Mouse (Mus musculus) thymus, postnatal 10 days (tissue): Measurements from ENCODE around the gene Ppfibp2.

Experiments
- DNase-seq, 2 experiments: peaks; one replicate each; pipeline ENCODE4 v3.0.0; 2021; ENCODE audit warnings: low spot score in 2 of 2

Gene Ppfibp2

DNA sequence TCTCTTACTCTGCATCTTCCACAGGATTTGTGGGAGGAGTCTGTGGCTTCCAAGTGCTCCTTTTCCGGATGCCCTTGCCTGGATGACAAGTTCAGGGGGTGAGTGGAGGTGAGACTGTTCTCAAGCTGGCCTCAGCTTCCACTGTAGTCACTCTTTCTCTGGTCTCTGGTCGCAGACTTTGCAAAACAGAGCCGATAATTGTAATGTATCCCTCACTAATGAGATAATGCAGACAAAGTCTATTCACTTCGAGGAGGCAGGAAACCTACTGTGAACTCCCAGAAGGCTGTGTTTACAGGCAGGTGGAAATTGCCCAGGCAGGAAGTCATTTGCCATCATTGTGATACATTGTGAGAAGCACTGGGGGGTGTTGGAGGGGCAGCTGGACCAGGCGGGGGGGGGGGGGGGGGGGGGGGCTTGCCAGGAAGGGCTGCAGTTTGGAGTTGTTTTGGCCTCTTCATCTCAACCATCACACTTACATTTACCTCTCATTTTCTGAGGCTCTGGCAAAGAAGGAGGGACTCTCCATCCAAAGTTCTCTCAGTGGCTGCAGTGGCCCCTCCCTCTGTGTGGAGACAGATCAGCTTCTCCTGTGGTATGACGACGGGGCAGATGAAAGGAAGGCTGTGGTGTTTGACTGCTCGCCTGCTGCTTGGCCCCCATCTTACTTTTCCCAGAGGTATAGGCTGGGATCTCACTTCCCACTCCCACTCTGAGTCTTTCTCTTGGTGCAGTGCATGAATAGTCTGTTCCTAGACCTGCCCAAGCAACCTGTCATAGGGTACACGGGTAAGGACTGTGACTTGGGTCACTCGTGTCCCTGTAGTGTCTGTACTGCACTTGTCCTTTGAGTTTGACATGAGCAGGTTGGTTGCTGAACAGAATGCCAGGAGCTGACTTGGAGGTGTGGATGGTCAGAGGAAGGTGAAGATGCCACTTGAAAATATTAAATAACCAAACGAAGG, 23.3 kb downstream of the Ppfibp2 start:
- DNase-seq = no peak

DNA sequence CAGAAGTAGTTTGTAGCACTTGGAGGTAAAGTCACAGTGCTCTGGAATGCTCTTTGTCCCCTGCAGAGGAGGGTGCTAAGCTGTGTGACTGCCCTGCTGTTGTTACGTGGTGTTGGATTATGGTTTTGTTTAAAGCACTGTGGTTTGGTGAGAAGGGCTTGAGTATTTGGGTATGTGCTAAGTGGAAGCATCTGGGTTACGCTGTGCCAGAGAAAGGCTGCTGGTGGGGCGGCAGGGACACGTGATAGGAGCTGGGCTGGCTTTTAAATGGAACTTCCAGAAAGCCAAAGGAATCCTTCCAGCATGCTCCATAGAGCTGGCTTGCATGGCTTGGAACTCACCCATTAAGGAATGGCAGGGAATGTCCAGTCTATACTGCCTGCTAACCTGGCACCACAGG, 24.2 kb downstream of the Ppfibp2 start:
- no peak for DNase-seq

DNA sequence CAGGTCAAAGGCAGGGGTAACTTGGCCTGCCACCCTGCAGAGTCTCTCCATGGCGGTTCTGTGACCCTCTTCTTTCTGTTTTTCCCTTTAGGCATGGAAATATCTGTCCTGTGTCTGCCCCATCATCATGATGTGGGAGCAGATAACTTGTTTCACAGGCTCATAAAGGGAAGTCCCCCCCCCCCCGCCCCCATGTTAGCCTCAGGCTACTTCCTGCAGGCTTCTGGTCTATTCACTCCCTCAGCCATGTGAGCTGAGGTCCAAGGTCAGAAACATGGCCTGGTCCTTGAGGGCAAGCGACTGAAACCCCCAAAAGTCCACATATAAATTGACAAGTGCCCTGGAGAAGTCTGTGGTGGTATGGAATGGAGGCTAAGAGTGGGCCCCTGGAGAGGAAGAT, 25.1 kb downstream of the Ppfibp2 start:
- no peak for DNase-seq

DNA sequence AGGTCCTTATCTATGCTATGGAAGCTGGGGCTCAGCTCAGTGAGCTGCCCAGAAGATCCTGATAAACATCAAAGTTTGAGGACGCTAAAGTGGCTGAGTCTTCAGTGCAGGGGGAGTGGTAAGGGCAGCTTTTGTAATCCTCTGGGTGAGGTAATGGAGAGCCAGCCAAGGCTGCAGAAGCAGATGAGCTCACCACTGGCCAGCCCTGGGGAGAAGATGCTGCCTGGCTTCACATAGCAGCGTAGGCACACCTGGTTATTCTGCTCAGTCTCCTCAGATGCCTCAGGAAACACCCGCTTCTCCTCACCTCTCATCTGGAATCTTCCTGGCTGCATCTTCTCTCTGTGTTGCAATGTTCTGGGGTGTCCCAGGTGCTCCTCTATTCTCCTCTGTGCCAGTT, 29.4 kb downstream of the Ppfibp2 start:
- DNase-seq = no peak

DNA sequence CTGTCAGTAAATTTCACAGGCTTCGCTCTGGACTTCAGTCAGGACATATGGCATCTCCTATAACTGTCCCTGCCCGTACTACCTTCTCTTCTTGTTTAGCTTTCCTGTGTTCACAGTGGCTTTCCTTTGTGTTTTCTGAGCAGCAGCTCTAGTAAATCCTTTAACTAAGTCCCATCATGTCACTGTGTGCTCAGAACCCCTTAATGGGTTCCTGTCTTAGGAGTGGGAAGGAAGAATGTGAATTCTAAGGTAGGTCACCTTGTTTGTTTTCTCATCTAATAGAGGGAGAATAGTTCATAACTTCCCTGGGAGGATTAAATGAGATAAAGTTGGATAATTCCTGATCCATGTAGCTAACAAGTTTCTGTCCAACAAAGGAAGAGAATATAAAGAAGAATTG, 30.1 kb downstream of the Ppfibp2 start, which contains the start of gene 5330417H12Rik:
Gene 5330417H12Rik (minus strand): TSS at position 101 of the 400 bp plus-strand sequence.
- DNase-seq = no peak

DNA sequence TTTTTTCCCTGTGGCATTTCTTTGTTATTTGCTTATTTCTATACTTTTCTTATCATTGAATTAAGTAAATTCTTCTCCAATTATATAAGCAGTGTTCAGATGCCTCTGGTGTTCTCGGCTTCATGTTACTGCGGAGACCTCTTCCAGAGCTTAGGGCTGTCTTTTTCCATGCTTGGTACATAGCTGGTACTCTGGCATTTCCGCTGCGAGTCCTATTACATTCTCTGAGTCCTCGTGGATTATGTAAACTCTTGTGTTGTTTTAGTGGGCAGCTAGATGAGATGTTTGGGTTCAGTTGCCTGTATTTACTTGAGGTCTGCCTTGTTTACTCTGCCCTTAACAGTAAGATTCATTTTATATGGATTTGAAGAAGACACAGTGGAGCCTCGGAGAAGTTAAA, 30.8 kb downstream of the Ppfibp2 start:
- DNase-seq = no peak

DNA sequence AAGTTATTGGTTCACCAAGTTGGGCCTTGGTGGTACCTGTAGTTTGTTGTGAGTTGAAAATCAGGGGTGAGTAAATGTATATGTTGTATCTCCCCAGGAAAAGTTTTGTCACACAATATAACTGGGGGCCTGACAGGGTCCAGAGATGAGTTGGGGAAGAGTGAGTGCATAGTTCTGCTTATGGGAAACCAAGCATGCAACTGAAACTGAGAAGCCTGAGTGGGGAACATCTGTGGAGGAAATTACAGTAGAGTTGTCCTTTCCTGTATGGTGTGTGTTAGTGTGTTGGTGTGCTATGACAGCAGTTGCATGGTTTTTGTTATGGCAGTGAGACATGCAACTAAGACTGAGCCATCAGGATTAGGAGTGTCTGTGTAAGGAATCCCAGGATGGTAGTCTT, 33.4 kb downstream of the Ppfibp2 start:
- DNase-seq = no peak

DNA sequence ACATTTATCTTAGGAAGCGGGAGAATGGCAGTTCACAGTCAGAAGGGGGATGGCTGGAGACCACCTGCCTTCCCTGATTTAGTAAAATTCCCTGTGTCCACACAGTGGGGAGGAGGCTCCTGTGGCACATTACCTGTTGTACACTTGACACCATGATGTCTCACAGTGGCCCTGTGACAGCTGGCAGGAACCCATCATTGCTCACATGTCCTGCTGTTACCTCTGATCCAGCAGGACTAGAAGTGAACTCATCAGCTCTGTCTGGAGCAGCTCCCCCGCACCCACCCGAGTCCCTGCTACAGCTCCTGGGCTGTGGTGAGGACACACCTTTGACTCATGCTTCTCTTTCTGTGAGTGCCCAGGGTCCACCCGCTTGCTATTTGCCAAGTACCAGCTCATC, 38.2 kb downstream of the Ppfibp2 start:
- no peak for DNase-seq

DNA sequence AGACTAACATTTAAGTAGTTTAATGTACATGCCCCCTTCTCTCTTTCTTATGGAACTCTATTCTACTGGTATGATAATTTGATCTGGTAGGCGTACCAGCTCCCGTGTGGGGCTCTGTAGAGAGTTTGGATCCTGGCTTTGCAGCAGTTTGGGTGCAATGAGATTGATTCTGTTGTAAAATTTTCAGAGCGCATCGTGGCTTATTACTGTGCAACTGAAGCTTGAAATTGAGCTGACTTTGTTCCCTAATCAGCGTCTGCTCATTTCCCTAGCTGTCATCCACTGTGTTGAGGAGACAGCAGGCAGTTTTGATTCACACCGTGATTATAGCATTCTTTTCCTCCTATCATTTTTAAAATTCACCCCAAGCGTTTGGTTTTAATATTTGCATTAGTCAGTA, 42.4 kb downstream of the Ppfibp2 start:
- DNase-seq = no peak

DNA sequence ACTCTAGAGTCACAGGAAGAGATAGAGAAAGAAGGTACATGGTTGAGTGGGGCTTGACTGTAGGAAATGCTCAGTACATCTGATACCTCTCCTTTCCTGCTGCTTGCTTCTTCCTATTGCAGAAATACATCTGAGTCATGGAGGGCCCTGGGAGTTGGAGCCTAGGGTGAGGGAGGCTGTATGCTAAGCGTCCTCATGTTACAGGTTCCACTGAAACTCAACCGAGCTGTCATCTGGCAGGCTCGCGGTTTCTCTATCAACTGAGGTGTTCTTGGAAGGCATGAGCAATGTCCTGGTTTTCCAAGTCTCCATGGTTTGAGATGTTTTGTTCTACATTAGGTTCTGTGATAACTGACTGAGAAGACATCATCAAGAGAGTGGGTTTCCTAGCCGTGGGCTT, 43.0 kb downstream of the Ppfibp2 start:
- no peak for DNase-seq

DNA sequence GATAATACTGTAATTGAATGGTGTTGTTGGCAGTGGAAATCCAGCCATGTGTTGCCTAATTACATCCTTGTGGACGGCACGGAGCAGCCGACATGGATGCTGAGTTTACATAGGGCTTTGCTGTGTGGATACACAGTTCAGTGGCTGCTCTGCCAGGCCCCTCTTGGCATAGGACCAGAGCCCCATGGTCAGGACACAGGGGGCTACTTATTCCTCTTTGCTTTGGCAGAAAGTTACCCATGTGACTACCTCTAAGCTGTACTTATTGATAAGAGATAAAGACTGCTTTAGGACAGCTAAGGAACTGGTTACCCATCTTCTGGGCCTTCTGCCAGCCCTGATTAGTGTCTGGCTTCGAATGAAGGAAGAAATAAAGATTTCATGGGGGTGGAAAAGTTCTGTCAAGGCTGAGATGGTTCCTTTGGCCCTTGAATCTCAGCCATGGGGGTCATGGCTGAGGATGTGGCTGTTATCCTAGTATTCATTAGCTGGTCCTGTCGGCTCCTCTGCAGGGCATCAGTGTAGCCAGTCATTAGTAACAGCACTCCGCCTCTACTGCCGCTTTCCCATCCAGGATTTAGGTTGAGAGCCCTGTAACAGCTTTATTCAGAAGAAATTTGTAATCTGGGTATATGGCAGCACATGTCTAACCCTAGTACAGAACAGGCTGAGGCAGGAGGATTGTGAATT, 47.7 kb downstream of the Ppfibp2 start:
- no peak for DNase-seq

DNA sequence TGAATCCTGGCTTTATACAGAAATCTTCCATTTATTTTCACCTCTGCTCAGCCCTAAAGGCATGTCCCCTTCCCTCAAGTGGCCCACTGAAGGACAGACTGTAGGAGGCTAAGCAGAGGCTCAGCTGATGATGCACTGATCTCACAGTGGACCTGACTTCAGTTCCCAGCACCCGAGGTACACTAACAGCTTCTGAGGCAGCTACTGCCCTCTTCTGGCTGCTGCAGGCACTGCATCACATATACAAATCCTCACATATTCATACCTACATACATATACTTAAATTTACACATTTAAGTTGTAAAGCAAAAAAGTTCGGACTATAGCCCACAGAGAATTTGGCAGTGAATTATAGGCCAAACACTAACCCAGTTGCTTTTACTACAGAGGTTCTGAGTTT, 50.0 kb downstream of the Ppfibp2 start:
- no peak for DNase-seq

DNA sequence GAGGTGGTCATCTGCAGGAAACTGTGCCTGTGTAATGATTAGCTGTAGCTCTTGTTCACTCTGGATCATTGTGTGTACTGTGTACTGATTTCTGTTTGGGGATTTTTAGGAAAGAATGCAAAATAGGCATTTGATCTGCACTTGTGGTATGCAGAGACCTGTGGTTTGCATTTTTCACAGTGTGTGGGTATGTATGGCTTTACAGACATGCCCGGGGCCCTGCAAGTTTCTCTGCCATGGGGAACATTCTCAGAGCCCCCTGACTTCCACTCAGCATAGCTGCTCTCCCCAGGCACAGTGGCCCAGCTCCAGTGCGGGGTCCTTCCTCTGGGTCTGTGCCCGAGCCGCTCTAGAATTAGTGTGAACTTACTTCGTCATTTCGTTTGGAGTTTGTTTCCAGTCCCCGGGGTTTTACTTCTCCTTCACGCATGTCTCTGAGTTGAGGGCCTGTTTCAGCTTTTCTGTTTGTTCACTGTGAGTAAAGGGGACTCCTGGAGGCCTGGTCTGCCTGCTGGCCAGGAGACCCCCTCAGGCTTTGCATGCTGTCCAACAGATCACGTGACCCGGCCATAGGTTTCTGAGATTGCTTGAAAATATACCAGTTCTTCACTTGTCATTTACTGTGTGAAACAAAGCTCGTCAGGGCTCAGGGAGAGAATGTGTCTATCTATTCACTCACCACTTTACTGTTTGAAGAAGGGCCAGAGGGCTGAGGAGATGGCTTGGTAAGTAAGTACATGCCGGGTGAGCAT, 54.1 kb downstream of the Ppfibp2 start:
- no peak for DNase-seq

DNA sequence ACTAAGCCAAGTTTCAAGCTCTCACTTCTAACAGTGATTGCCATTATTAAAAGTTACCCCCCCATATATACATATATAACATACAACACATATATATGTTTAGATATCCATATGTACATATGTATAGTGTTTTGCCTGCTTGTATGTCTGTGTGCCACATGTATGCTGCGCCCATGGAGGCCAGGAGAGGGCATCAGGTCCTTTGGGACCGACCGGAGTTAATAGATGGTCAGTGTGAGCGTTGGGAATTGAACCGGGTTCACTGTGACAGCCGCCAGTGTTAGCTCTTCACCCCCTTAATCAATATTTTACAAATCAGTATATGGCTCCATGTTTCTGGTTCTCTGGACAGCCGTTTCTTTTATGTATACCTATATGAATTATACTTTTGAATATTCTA, 55.0 kb downstream of the Ppfibp2 start:
- no peak for DNase-seq

DNA sequence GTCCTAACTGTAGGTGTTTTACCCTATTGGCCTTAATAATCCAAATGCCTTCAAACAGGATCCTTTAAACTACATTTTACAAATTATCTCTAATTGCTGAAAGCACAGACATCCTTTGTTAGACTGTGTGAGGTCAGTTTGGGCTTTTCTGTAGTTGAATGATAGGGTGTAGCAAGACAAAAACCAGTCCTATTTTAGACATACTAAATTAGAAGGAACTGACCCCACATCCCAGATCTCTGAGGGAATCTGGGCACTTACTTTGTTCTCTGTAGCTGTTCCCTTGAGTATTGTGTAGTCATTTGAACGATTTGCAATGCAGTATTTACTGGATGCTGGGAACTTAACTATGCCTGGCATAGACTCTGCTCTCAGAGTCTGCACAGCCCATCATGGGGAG, 56.8 kb downstream of the Ppfibp2 start:
- DNase-seq = no peak

DNA sequence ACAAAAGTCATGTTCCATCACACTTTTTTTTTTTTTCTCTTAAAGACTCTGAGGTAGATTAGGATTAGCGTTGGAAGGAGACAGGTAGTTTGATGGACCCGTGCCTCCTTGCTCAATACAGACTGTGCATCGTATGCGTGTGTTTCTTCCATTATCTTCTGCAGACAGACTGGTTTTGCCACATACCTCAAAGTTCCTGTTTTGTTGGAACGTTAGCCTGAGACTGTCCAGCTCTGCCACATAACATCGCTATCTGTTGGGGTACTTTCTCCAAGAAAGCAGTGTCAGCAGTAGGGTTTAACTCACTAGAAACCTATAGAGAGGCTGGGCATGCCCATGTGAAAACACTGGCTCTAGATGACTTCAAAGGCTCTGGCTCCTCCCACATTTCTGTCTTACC, 61.4 kb downstream of the Ppfibp2 start:
- no peak for DNase-seq

DNA sequence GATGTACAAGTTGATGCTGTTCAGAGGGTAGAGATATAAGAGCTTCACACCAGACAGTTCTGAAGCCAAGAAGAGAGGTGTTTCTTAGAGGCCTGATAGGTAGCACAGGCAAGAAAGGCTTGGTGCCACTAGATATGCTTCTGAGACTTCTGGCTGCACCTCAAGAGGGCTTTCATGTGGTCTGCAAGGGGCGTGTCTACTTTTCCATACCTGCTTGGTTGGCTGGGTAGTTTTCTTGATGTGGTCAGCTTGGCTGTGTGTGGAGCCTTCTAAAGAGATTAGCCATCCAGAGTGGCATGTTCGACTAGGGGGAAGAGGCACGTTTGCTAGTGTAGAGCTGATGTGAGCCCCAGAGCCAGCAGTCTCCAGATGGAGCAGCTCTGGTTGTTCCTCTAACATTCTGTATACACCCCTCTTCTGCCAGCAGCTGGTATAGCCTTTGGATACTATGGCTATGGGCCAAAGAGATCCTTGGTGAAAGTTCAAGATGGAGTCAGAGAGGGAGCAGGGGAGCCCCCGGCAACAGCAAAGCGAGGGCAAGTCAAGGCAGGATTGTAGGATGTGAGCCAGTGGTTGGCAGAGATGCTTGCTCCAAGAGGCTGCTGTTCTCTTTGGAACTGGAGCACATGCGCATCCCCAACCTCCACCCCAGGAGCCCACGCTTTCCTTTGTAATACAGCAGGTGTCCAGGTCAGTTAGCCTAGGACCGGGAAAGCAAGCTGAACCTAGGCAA, 64.3 kb downstream of the Ppfibp2 start:
- peak; percentile 53 for DNase-seq

DNA sequence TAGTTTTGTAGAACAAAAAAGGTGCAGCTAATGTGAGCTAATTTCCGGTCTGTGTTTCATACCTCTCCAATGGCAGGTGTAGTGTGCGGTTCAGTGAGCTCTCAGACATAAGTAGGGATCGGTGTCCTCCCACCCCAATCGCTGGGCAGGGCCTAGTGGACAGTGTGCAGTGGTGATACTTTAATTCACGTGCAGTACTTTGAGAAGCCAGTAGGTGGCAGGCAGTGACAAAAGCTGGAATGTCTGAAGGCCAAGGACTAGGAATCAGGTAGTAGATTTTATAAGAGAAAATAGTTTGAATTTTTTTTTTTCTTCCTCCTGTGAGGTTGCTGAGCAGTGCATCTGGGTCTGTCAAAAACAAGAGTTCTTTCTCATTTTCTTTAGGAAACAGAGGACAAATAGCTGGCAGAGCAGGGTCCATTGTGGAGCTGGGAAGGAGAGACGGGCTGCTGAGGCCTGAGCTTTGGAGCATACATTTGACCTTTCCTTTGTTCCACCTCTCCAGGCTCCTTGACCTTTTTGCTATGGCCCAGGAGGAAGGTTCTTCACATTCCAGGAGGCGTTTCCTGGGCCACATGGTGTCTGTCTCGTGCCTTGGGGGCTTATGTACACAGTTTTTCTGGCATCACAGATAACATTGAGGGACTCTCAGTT, 66.3 kb downstream of the Ppfibp2 start:
- peak; percentile 22 to 54 for DNase-seq

DNA sequence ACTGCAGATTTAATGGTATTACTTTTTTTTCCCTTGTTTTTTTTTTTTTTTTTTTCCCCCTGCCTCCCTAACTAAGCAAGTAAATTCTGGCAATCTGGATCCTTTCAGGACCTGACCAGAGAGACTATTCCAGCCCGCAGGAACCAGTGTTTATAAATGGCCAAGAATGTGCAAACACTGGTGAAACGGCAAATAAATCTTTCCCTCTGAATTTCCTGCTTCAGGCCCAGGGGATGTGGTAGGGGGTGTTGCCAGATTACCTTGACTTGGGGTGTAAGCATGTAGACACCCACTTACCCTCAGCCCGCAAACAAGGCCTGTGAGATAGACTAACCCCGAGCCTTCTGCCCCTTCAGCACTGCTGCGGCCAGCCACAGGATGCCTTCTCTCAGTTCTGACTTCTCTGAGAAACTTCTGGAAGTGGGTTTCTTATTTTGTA, 66.9 kb downstream of the Ppfibp2 start:
- no peak for DNase-seq

DNA sequence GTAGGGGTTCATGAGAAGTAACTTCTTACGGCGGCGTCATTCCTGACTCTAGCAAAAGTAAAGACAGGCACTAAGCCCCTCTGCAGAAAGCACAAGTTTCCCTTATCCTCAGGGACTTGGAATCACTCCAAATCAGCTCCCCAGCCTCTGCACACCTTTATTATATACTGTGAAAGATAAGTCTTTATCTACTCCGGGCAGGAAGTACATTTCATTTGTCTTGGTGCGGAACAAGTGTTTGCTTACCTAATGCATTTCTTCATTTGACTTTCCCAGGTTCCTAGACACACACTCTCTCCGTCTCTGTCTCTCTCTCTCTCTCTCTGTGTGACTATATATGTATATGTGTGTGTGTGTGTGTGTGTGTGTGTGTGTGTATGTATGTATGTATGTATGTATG, 68.6 kb downstream of the Ppfibp2 start:
- no peak for DNase-seq
